Mouse (Mus musculus) olfactory bulb, adult 2 months (tissue): Measurements from ENCODE around the gene Slc25a31.

Source experiments
- CTCF ChIP-seq: fragments of 200-500 bp; IDR thresholded peaks from 2 replicates; pipeline ENCODE4 v1.5.1; 2012; ENCODE audit warnings: low read depth, mild to moderate bottlenecking, low read length, moderate library complexity; ENCODE audit not compliant: insufficient read depth
- POLR2A ChIP-seq: fragments of 200-500 bp; IDR thresholded peaks from 2 replicates; pipeline ENCODE4 v1.6.1; 2012; ENCODE audit warnings: mild to moderate bottlenecking, low read depth, low read length, moderate library complexity; ENCODE audit not compliant: insufficient read depth

- TF ChIP-seq CTCF (no peak), POLR2A (no peak)
These were observed 21.8 kb upstream of the Slc25a31 start for GRCm38 (mm10) chr3:40686836-40687235.
